Mouse (Mus musculus): Measurements from ENCODE around the gene Rabggtb.
"Not testable (repeated sequence)": the region's sequence is repeated elsewhere in the genome, so short reads cannot be mapped to it uniquely, and the experiment has no call there.

Rabggtb gene

GRCm38 (mm10) chr3:153863816-153864215 lies 49.0 kb downstream of the Rabggtb start:
- no peak for DNase-seq (ENCODE audit: low spot score)

- DNase-seq (ENCODE audit: low spot score), result not testable (repeated sequence)
Measured at GRCm38 (mm10) chr3:153860392-153860791, 52.4 kb downstream of the Rabggtb start.

GRCm38 (mm10) chr3:153858350-153859001 lies 54.3 kb downstream of the Rabggtb start:
- no peak for DNase-seq (ENCODE audit: low spot score)
